Mouse (Mus musculus) MEL (cell line): ENCODE results near the gene Ticam1. TPM values are rescaled to one million over a fixed set of nuclear protein-coding genes. Genes with fewer than 3 reads are reported as not detected.

ENCODE experiments used
- DNase-seq: peaks from one replicate; pipeline ENCODE4 v3.0.0; 2011; ENCODE audit warnings: low read depth, low spot score
- H3K27ac ChIP-seq: 2 replicates; pipeline ENCODE4 v1.5.1; 2012; ENCODE audit warnings: low read depth, mild to moderate bottlenecking, control low read depth, low read length, moderate library complexity; ENCODE audit not compliant: control insufficient read depth
- H3K27me3 ChIP-seq, 2 experiments: fragments of 150-350 bp in 1 of 2; sonication (generic) in 1 of 2; 2 replicates each; pipeline ENCODE4 v1.6.1; 2012; ENCODE audit warnings: low read length in 2 of 2, mild to moderate bottlenecking in 2 of 2, improper control_type of control experiment in 1 of 2, moderate library complexity in 1 of 2; ENCODE audit not compliant: insufficient read depth in 2 of 2, control insufficient read depth in 1 of 2
- H3K36me3 ChIP-seq, 2 experiments: 2 replicates each; pipeline ENCODE4 v1.6.1; 2012 to 2014; ENCODE audit warnings: low read length in 2 of 2, improper control_type of control experiment in 1 of 2, inconsistent platforms in 1 of 2, mild to moderate bottlenecking in 1 of 2; ENCODE audit not compliant: insufficient read depth in 2 of 2, control insufficient read depth in 1 of 2
- H3K4me1 ChIP-seq, 2 experiments: fragments of 150-350 bp in 1 of 2; sonication (generic) in 1 of 2; 2 replicates each; pipeline ENCODE4 v1.6.1; 2012; ENCODE audit warnings: low read length in 2 of 2, improper control_type of control experiment in 1 of 2, mild to moderate bottlenecking in 1 of 2; ENCODE audit not compliant: insufficient read depth in 2 of 2, control insufficient read depth in 1 of 2
- H3K4me3 ChIP-seq, 2 experiments: fragments of 150-350 bp in 1 of 2; sonication (generic) in 1 of 2; 2 replicates each; pipeline ENCODE4 v1.5.1; 2012; ENCODE audit warnings: low read depth in 2 of 2, low read length in 2 of 2, mild to moderate bottlenecking in 2 of 2, moderate library complexity in 2 of 2, control low read depth in 1 of 2, improper control_type of control experiment in 1 of 2; ENCODE audit not compliant: control insufficient read depth in 1 of 2, insufficient read depth in 1 of 2
- H3K79me2 ChIP-seq: 2 replicates; pipeline ENCODE4 v1.6.1; 2012; ENCODE audit warnings: mild to moderate bottlenecking, low read length, moderate library complexity; ENCODE audit not compliant: control insufficient read depth, poor library complexity, insufficient read depth
- H3K9ac ChIP-seq: 2 replicates; pipeline ENCODE4 v1.6.1; 2012; ENCODE audit warnings: low read depth, mild to moderate bottlenecking, control low read depth, low read length, moderate library complexity; ENCODE audit not compliant: control insufficient read depth, poor library complexity, severe bottlenecking
- H3K9me3 ChIP-seq: fragments of 150-350 bp; sonication (generic); replicated peaks from 2 replicates; pipeline ENCODE4 v1.6.1; 2012; ENCODE audit warnings: mild to moderate bottlenecking, low read length, improper control_type of control experiment, moderate library complexity; ENCODE audit not compliant: insufficient read depth
- CTCF ChIP-seq, 3 experiments: IDR thresholded peaks in 2 of 3; conservative IDR thresholded peaks in 1 of 3; 2 replicates each; pipeline ENCODE4 v1.5.1; 2011 to 2012; ENCODE audit warnings: low read length in 3 of 3, low read depth in 2 of 3, mild to moderate bottlenecking in 2 of 3, improper control_type of control experiment in 1 of 3, inconsistent platforms in 1 of 3, mixed read lengths in 1 of 3, moderate library complexity in 1 of 3; ENCODE audit not compliant: control insufficient read depth in 1 of 3, insufficient read depth in 1 of 3, poor library complexity in 1 of 3, severe bottlenecking in 1 of 3
- ETS1 ChIP-seq: IDR thresholded peaks from 2 replicates; pipeline ENCODE4 v1.6.1; 2012; ENCODE audit warnings: low read depth, mild to moderate bottlenecking, inconsistent platforms, low read length, improper control_type of control experiment, moderate library complexity
- GABPA ChIP-seq: IDR thresholded peaks from 2 replicates; pipeline ENCODE4 v1.6.1; 2012; ENCODE audit warnings: low read depth, mild to moderate bottlenecking, inconsistent platforms, low read length, improper control_type of control experiment, moderate library complexity
- GATA1 ChIP-seq: IDR thresholded peaks from 2 replicates; pipeline ENCODE4 v1.6.1; 2011; ENCODE audit warnings: low read depth, low read length, improper control_type of control experiment
- JUND ChIP-seq: IDR thresholded peaks from 2 replicates; pipeline ENCODE4 v1.6.1; 2011; ENCODE audit warnings: low read depth, mild to moderate bottlenecking, improper control_type of control experiment, low read length
- MAX ChIP-seq: IDR thresholded peaks from 2 replicates; pipeline ENCODE4 v1.6.1; 2011; ENCODE audit warnings: low read length, improper control_type of control experiment
- MYB ChIP-seq: IDR thresholded peaks from 2 replicates; pipeline ENCODE4 v1.6.1; 2011; ENCODE audit warnings: mild to moderate bottlenecking, low read depth, low read length, improper control_type of control experiment
- MYC ChIP-seq: IDR thresholded peaks from 2 replicates; pipeline ENCODE4 v1.6.1; 2011; ENCODE audit warnings: low read depth, mild to moderate bottlenecking, low read length, improper control_type of control experiment, moderate library complexity
- NELFE ChIP-seq: IDR thresholded peaks from 2 replicates; pipeline ENCODE4 v1.6.1; 2011; ENCODE audit warnings: low read depth, low read length, improper control_type of control experiment
- RCOR1 ChIP-seq: IDR thresholded peaks from 2 replicates; pipeline ENCODE4 v1.6.1; 2012; ENCODE audit warnings: low read depth, mild to moderate bottlenecking, inconsistent platforms, low read length, improper control_type of control experiment
- SIN3A ChIP-seq: IDR thresholded peaks from 2 replicates; pipeline ENCODE4 v1.6.1; 2012; ENCODE audit warnings: low read length, improper control_type of control experiment, inconsistent platforms
- SMC3 ChIP-seq: IDR thresholded peaks from 2 replicates; pipeline ENCODE4 v1.6.1; 2011; ENCODE audit warnings: low read depth, low read length, improper control_type of control experiment
- TBP ChIP-seq: IDR thresholded peaks from 2 replicates; pipeline ENCODE4 v1.8.0; 2011; ENCODE audit warnings: low read depth, low read length, improper control_type of control experiment
- TCF12 ChIP-seq: IDR thresholded peaks from 2 replicates; pipeline ENCODE4 v1.6.1; 2014; ENCODE audit warnings: low read depth, mild to moderate bottlenecking, inconsistent platforms, low read length, improper control_type of control experiment, moderate library complexity
- UBTF ChIP-seq: IDR thresholded peaks from 2 replicates; pipeline ENCODE4 v1.6.1; 2012; ENCODE audit warnings: low read depth, mild to moderate bottlenecking, inconsistent platforms, low read length, improper control_type of control experiment, moderate library complexity, borderline replicate concordance; ENCODE audit not compliant: insufficient read depth
- USF1 ChIP-seq: IDR thresholded peaks from 2 replicates; pipeline ENCODE4 v1.6.1; 2014; ENCODE audit warnings: low read depth, mild to moderate bottlenecking, inconsistent platforms, low read length, improper control_type of control experiment, moderate library complexity
- USF2 ChIP-seq, 2 experiments: IDR thresholded peaks; 2 replicates each; pipeline ENCODE4 v1.6.1; 2011 to 2012; ENCODE audit warnings: improper control_type of control experiment in 2 of 2, low read length in 2 of 2, borderline replicate concordance in 1 of 2, inconsistent platforms in 1 of 2, low read depth in 1 of 2, mild to moderate bottlenecking in 1 of 2; ENCODE audit not compliant: insufficient read depth in 1 of 2
- ZKSCAN1 ChIP-seq: IDR thresholded peaks from 2 replicates; pipeline ENCODE4 v1.6.1; 2012; ENCODE audit warnings: low read depth, mild to moderate bottlenecking, inconsistent platforms, low read length, improper control_type of control experiment, moderate library complexity
- ZNF384 ChIP-seq: IDR thresholded peaks from 2 replicates; pipeline ENCODE4 v1.6.1; 2012; ENCODE audit warnings: low read depth, mild to moderate bottlenecking, inconsistent platforms, low read length, improper control_type of control experiment
- polyA plus RNA-seq, 2 experiments: library from polyadenylated mRNA; stranded (reverse) in 1 of 2; unstranded in 1 of 2; fragments of >175 nt in 1 of 2; fragments of >200 nt in 1 of 2; gene quantifications; 2 replicates each; pipeline versions ENCODE4 v1.2.1 to v1.2.4; 2012; ENCODE audit warnings: low replicate concordance in 2 of 2, low read depth in 1 of 2; ENCODE audit not compliant: insufficient read length in 2 of 2, insufficient read depth in 1 of 2, missing spikeins in 1 of 2
- total RNA-seq: library from RNA; depleted of rRNA; stranded (reverse); fragments of 300-350 nt; gene quantifications from 2 replicates; pipeline ENCODE4 v1.2.3, GENCODE M21; 2012

The Ticam1 gene
- total and polyA plus RNA-seq, 3 experiments = 4.6 to 8.7 TPM; not detected in 1

GRCm38 (mm10) chr17:56229943-56230342 lies 46.6 kb downstream of the Ticam1 start:
- Histone ChIP-seq H3K9ac (no peak overlapping the region), H3K27me3 (peaks cover 9 to 20% of the 10 kb centered on the region in 2 experiments), H3K36me3 (no peaks in the 10 kb centered on the region), H3K4me1 (no peaks in the 10 kb centered on the region), H3K79me2 (no peaks in the 10 kb centered on the region), H3K27ac (no peak overlapping the region), H3K4me3 (no peak overlapping the region), H3K9me3 (no peaks in the 10 kb centered on the region)
- no peak for DNase-seq
- no peak for TF ChIP-seq USF1

- no peak for DNase-seq
- no peak overlapping the region for H3K9ac ChIP-seq
- H3K4me1 ChIP-seq = no peaks in the 10 kb centered on the region
- no peak overlapping the region for H3K4me3 ChIP-seq
- no peaks in the 10 kb centered on the region for H3K36me3 ChIP-seq
- no peaks in the 10 kb centered on the region for H3K9me3 ChIP-seq
- H3K27me3 ChIP-seq = peaks cover 9 to 17% of the 10 kb centered on the region in 2 experiments
- no peaks in the 10 kb centered on the region for H3K79me2 ChIP-seq
- TF ChIP-seq MYB = no peak
- TF ChIP-seq JUND = no peak
- TF ChIP-seq CTCF (IDR thresholded peaks at IDR 0.05 in 2 of 3, conservative IDR thresholded peaks at IDR 0.05 in 1 of 3; ENCODE audit: control insufficient read depth in 1 of 3, insufficient read depth in 1 of 3, low read depth in 2 of 3, low read length in 3 of 3, poor library complexity in 1 of 3, severe bottlenecking in 1 of 3) = no peak
- no peak for TF ChIP-seq MAX
- TF ChIP-seq GABPA = no peak
- TF ChIP-seq TCF12 = no peak
- no peak for TF ChIP-seq ZKSCAN1
- no peak for TF ChIP-seq SIN3A
- no peak for TF ChIP-seq TBP
- no peak for TF ChIP-seq MYC
- no peak for TF ChIP-seq ZNF384
- TF ChIP-seq ETS1 = no peak
- TF ChIP-seq UBTF = no peak
- TF ChIP-seq SMC3 = no peak
- no peak for TF ChIP-seq GATA1
- TF ChIP-seq USF2 (IDR thresholded peaks at IDR 0.05; ENCODE audit: borderline replicate concordance in 1 of 2, insufficient read depth in 1 of 2, low read depth in 1 of 2, low read length in 2 of 2) = no peak
- no peak for TF ChIP-seq RCOR1
- no peak for TF ChIP-seq NELFE
- TF ChIP-seq USF1 = no peak
- TF ChIP-seq, all 39 proteins: peak for 0
- no peak overlapping the region for H3K27ac ChIP-seq
Measured at GRCm38 (mm10) chr17:56226566-56226965, 50.0 kb downstream of the Ticam1 start.
